Mouse (Mus musculus) bone marrow, adult 2 months (tissue): Measurements from ENCODE around the gene Bcas1.

Source experiments
- CTCF ChIP-seq: fragments of 200-500 bp; IDR thresholded peaks from 2 replicates; pipeline ENCODE4 v1.5.1; 2011; ENCODE audit warnings: low read length, control low read depth; ENCODE audit not compliant: control insufficient read depth, insufficient read depth
- POLR2A ChIP-seq: fragments of 200-500 bp; IDR thresholded peaks from 2 replicates; pipeline ENCODE4 v1.6.1; 2011; ENCODE audit warnings: low read depth, mild to moderate bottlenecking, control low read depth, low read length, borderline replicate concordance; ENCODE audit not compliant: control insufficient read depth

GRCm38 (mm10) chr2:170308033-170308820 lies 119.4 kb downstream of the Bcas1 start:
- no peak for TF ChIP-seq CTCF
- no peak for TF ChIP-seq POLR2A
